Mouse (Mus musculus): ENCODE measurements around the gene Tmem200a. TPM values are rescaled to one million over a fixed set of nuclear protein-coding genes. Genes with fewer than 3 reads are reported as not detected.

Tmem200a gene
- polyA plus RNA-seq, 1 experiment, result not detected

- TF ChIP-seq FLI1 (IDR thresholded peaks at IDR 0.05; ENCODE audit: low read length) (no peak), GATA1 (IDR thresholded peaks at IDR 0.05; ENCODE audit: borderline replicate concordance, low read length) (no peak)
- H3K4me3 ChIP-seq (replicated peaks), result no peak overlapping the region
- H3K4me1 ChIP-seq, result no peaks in the 10 kb centered on the region
- H3K27me3 ChIP-seq (replicated peaks), result no peaks in the 10 kb centered on the region
- H3K9me3 ChIP-seq, result peaks cover 26% of the 10 kb centered on the region
- H3K36me3 ChIP-seq (replicated peaks; ENCODE audit: low read length), result no peaks in the 10 kb centered on the region
Observed at GRCm38 (mm10) chr10:25999291-25999930, 79.4 kb downstream of the Tmem200a start.

- H3K9me3 ChIP-seq, result peaks cover 3% of the 10 kb centered on the region; the same call in 1 of the 2 replicates
- TF ChIP-seq GATA1 (IDR thresholded peaks at IDR 0.05; ENCODE audit: borderline replicate concordance, low read length) (no peak), FLI1 (IDR thresholded peaks at IDR 0.05; ENCODE audit: low read length) (no peak)
- no peak overlapping the region for H3K4me3 ChIP-seq (replicated peaks)
- H3K27me3 ChIP-seq (replicated peaks), result no peaks in the 10 kb centered on the region
- H3K4me1 ChIP-seq, result no peaks in the 10 kb centered on the region
- no peaks in the 10 kb centered on the region for H3K36me3 ChIP-seq (replicated peaks; ENCODE audit: low read length)
Observed at GRCm38 (mm10) chr10:25984056-25984455, 94.8 kb downstream of the Tmem200a start.

GRCm38 (mm10) chr10:25982617-25983016 is 96.2 kb downstream of the Tmem200a start:
- H3K4me3 ChIP-seq (replicated peaks), result no peak overlapping the region
- TF ChIP-seq GATA1 (IDR thresholded peaks at IDR 0.05; ENCODE audit: borderline replicate concordance, low read length), result no peak
- TF ChIP-seq FLI1 (IDR thresholded peaks at IDR 0.05; ENCODE audit: low read length), result no peak
- H3K36me3 ChIP-seq (replicated peaks; ENCODE audit: low read length), result no peaks in the 10 kb centered on the region

GRCm38 (mm10) chr10:25962863-25963262 is 116.0 kb downstream of the Tmem200a start:
- Histone ChIP-seq H3K9me3 (peaks cover 5% of the 10 kb centered on the region; the same call in 1 of the 2 replicates), H3K4me3 (replicated peaks) (no peak overlapping the region), H3K4me1 (no peaks in the 10 kb centered on the region), H3K36me3 (replicated peaks; ENCODE audit: low read length) (no peaks in the 10 kb centered on the region), H3K27me3 (replicated peaks) (no peaks in the 10 kb centered on the region)
- TF ChIP-seq FLI1 (IDR thresholded peaks at IDR 0.05; ENCODE audit: low read length) (no peak), GATA1 (IDR thresholded peaks at IDR 0.05; ENCODE audit: borderline replicate concordance, low read length) (no peak)

More at GRCm38 (mm10) chr10:25982617-25983016, 96.2 kb downstream of the Tmem200a start:
- Histone ChIP-seq H3K9me3 (no peaks in the 10 kb centered on the region), H3K27me3 (replicated peaks) (no peaks in the 10 kb centered on the region), H3K4me1 (no peaks in the 10 kb centered on the region)

GRCm38 (mm10) chr10:25961066-25961465 is 117.8 kb downstream of the Tmem200a start:
- H3K4me3 ChIP-seq (replicated peaks), result no peak overlapping the region
- H3K27me3 ChIP-seq (replicated peaks), result no peaks in the 10 kb centered on the region
- H3K4me1 ChIP-seq, result no peaks in the 10 kb centered on the region
- peaks cover 22% of the 10 kb centered on the region for H3K9me3 ChIP-seq
- no peaks in the 10 kb centered on the region for H3K36me3 ChIP-seq (replicated peaks; ENCODE audit: low read length)
- TF ChIP-seq GATA1 (IDR thresholded peaks at IDR 0.05; ENCODE audit: borderline replicate concordance, low read length), result no peak
- no peak for TF ChIP-seq FLI1 (IDR thresholded peaks at IDR 0.05; ENCODE audit: low read length)

- H3K27me3 ChIP-seq (replicated peaks), result no peaks in the 10 kb centered on the region
- no peaks in the 10 kb centered on the region for H3K36me3 ChIP-seq (replicated peaks; ENCODE audit: low read length)
- no peaks in the 10 kb centered on the region for H3K4me1 ChIP-seq
- H3K4me3 ChIP-seq (replicated peaks), result no peak overlapping the region
- peaks cover 28% of the 10 kb centered on the region for H3K9me3 ChIP-seq
- TF ChIP-seq GATA1 (IDR thresholded peaks at IDR 0.05; ENCODE audit: borderline replicate concordance, low read length) (no peak), FLI1 (IDR thresholded peaks at IDR 0.05; ENCODE audit: low read length) (no peak)
Observed at GRCm38 (mm10) chr10:25958762-25959753, 119.8 kb downstream of the Tmem200a start.

GRCm38 (mm10) chr10:25954641-25955228 is 124.1 kb downstream of the Tmem200a start:
- Histone ChIP-seq H3K4me1 (no peaks in the 10 kb centered on the region), H3K9me3 (peaks cover 44% of the 10 kb centered on the region), H3K4me3 (replicated peaks) (no peak overlapping the region), H3K36me3 (replicated peaks; ENCODE audit: low read length) (no peaks in the 10 kb centered on the region), H3K27me3 (replicated peaks) (no peaks in the 10 kb centered on the region)
- TF ChIP-seq FLI1 (IDR thresholded peaks at IDR 0.05; ENCODE audit: low read length) (no peak), GATA1 (IDR thresholded peaks at IDR 0.05; ENCODE audit: borderline replicate concordance, low read length) (no peak)

GRCm38 (mm10) chr10:25952838-25953237 is 126.0 kb downstream of the Tmem200a start:
- Histone ChIP-seq H3K4me3 (replicated peaks) (no peak overlapping the region), H3K36me3 (replicated peaks; ENCODE audit: low read length) (no peaks in the 10 kb centered on the region), H3K27me3 (replicated peaks) (no peaks in the 10 kb centered on the region), H3K4me1 (no peaks in the 10 kb centered on the region), H3K9me3 (peaks cover 58% of the 10 kb centered on the region)
- TF ChIP-seq FLI1 (IDR thresholded peaks at IDR 0.05; ENCODE audit: low read length) (no peak), GATA1 (IDR thresholded peaks at IDR 0.05; ENCODE audit: borderline replicate concordance, low read length) (no peak)

GRCm38 (mm10) chr10:25952150-25952549 is 126.7 kb downstream of the Tmem200a start:
- Histone ChIP-seq H3K4me3 (replicated peaks) (no peak overlapping the region), H3K4me1 (no peaks in the 10 kb centered on the region), H3K36me3 (replicated peaks; ENCODE audit: low read length) (no peaks in the 10 kb centered on the region), H3K9me3 (peaks cover 54% of the 10 kb centered on the region), H3K27me3 (replicated peaks) (no peaks in the 10 kb centered on the region)
- TF ChIP-seq FLI1 (IDR thresholded peaks at IDR 0.05; ENCODE audit: low read length) (no peak), GATA1 (IDR thresholded peaks at IDR 0.05; ENCODE audit: borderline replicate concordance, low read length) (no peak)

Data from megakaryocyte, embryonic 14.5 days (primary cell).